Mouse (Mus musculus) heart, embryonic 16.5 days (tissue): Measurements from ENCODE around the gene Shc3. TPM values are rescaled to one million over a fixed set of nuclear protein-coding genes. Genes with fewer than 3 reads are reported as not detected.

Experiments used
- ATAC-seq: fragments of 200-750 bp; cut with Nextera tagmentation; replicated peaks from 2 replicates; pipeline ENCODE4 v1.8.0; 2017; ENCODE audit warnings: moderate number of reproducible peaks; ENCODE audit not compliant: insufficient read depth, low FRiP score; ENCODE audit errors: extremely low read depth
- H3K27ac ChIP-seq: fragments of 300-500 bp; sonication (generic); 2 replicates; pipeline ENCODE4 v1.5.1; 2014; ENCODE audit warnings: mild to moderate bottlenecking, low read length, control low read depth, moderate library complexity
- H3K27me3 ChIP-seq: fragments of 300-500 bp; sonication (generic); 2 replicates; pipeline ENCODE4 v1.6.1; 2014; ENCODE audit warnings: low read length, mixed read lengths; ENCODE audit not compliant: control insufficient read depth, insufficient read depth
- H3K36me3 ChIP-seq: fragments of 300-500 bp; sonication (generic); 2 replicates; pipeline ENCODE4 v1.6.1; 2014; ENCODE audit not compliant: control insufficient read depth, insufficient read depth
- H3K4me1 ChIP-seq: fragments of 300-500 bp; sonication (generic); 2 replicates; pipeline ENCODE4 v1.6.1; 2014; ENCODE audit warnings: low read length, mixed read lengths; ENCODE audit not compliant: control insufficient read depth, insufficient read depth
- H3K4me2 ChIP-seq: fragments of 300-500 bp; sonication (generic); 2 replicates; pipeline ENCODE4 v1.6.1; 2014; ENCODE audit warnings: low read depth, mild to moderate bottlenecking, control low read depth, low read length
- H3K4me3 ChIP-seq: fragments of 300-500 bp; sonication (generic); 2 replicates; pipeline ENCODE4 v1.5.1; 2014; ENCODE audit warnings: mild to moderate bottlenecking, control low read depth, low read length
- H3K9ac ChIP-seq: fragments of 300-500 bp; sonication (generic); 2 replicates; pipeline ENCODE4 v1.6.1; 2014; ENCODE audit warnings: low read length, control low read depth
- H3K9me3 ChIP-seq: fragments of 300-500 bp; sonication (generic); replicated peaks from 2 replicates; pipeline ENCODE4 v1.6.1; 2016; ENCODE audit warnings: low read length; ENCODE audit not compliant: control insufficient read depth
- WGBS: fragments of 180-500 bp; shearing (Covaris S2); extraction: QIAGEN DNeasy Blood & Tissue Kit; methylation state at CpG from one replicate; pipeline ENCODE4 v1.1.7; 2014; 5-methylcytosine and 5-hydroxymethylcytosine counted together
- polyA plus RNA-seq: library from polyadenylated mRNA; unstranded; fragments of >200 nt; fragmentation: Nextera tagmentation; extraction: Ambion mirVana; gene quantifications from 2 replicates; pipeline ENCODE4 v1.2.1, GENCODE M21; 2015

Shc3 gene
- polyA plus RNA-seq, 1 experiment from 2014 or later = 0.22 TPM

DNA sequence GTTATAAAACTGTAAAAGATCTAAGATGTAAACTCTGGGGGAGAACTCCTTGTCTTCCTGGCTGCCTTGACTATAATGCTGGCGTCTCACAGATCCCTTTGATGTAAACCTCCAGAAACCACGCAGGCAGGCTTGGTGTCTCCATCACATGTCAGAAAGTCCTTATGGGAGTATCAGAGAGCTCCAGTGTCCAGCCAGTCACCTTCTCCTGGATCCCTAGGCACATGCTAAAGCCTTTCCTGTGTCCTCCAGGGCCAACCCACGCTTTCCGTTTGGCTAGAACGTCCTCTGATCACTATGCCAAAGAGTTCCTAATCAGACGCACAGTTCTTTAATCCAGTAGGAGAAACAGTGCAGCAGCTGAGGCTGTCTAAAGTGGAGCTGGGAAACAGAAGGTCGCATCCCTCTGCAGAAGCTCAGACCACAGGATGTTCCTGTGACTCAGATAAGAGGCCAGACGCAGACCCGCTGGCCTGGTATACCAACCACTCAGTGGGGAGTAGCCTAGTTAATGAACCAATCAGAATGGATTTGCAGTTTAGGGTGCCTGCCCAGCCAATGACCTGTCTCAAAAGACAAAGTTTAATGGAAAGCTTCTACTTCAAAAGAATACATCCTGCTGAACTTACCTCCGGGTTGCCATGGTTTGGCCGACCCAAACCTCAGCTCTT lies 88.7 kb downstream of the Shc3 start:
- Histone ChIP-seq H3K4me3 (no peak overlapping the region), H3K27ac (no peak overlapping the region), H3K36me3 (no peaks in the 10 kb centered on the region), H3K9ac (no peak overlapping the region), H3K4me1 (no peaks in the 10 kb centered on the region), H3K4me2 (no peak overlapping the region), H3K27me3 (no peaks in the 10 kb centered on the region), H3K9me3 (no peaks in the 10 kb centered on the region)
- ATAC-seq = no peak
- WGBS = 57% methylated on average over 11 of the region's 11 CpGs

DNA sequence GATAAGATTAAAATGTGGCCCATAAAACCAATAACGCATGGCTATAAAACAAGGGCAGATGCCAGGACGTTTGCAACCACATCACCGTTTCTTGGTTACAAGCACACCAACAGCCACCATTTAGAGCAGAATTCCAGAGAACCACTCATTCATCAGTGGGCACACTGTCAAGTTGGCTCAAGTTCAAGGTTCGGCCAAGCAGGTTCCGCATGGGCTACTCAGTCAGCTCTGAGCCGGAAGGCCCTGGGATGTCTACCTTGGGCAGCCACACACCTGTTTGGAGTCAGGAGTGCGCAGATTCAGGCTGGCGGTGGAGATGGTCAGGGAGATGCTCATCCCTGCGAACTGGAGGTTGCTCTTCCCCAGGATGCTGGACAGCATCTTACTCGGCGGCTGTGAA lies 89.4 kb downstream of the Shc3 start:
- no peaks in the 10 kb centered on the region for H3K36me3 ChIP-seq
- 80% methylated on average over 11 of the region's 11 CpGs for WGBS
- no peak overlapping the region for H3K4me3 ChIP-seq
- no peaks in the 10 kb centered on the region for H3K4me1 ChIP-seq
- H3K27ac ChIP-seq = no peak overlapping the region
- no peaks in the 10 kb centered on the region for H3K9me3 ChIP-seq
- H3K27me3 ChIP-seq = no peaks in the 10 kb centered on the region
- H3K9ac ChIP-seq = no peak overlapping the region
- no peak for ATAC-seq
- H3K4me2 ChIP-seq = no peak overlapping the region

DNA sequence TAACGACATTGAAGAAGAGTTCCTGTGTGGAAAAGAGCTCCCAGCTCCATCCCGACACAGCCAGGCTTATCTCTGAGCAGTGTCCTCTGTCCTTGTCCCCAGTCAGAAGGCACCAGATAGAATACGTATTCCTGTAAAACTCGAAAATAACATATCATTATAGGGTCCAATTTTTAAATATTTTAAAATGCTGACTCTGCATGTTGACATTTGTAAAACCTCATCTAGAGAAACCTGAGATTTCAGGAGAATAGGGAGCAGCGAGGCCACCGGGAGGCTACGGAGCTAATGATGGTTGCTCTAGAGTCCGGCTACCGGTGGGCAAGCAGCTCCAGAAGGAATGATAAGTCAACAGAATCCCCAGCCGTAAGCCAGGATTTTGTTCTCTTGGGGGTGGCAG lies 92.2 kb downstream of the Shc3 start:
- Histone ChIP-seq H3K4me2 (no peak overlapping the region), H3K27ac (no peak overlapping the region), H3K27me3 (no peaks in the 10 kb centered on the region), H3K9me3 (no peaks in the 10 kb centered on the region), H3K4me3 (no peak overlapping the region), H3K9ac (no peak overlapping the region), H3K4me1 (no peaks in the 10 kb centered on the region), H3K36me3 (no peaks in the 10 kb centered on the region)
- no peak for ATAC-seq
- 65% methylated on average over 10 of the region's 10 CpGs for WGBS

DNA sequence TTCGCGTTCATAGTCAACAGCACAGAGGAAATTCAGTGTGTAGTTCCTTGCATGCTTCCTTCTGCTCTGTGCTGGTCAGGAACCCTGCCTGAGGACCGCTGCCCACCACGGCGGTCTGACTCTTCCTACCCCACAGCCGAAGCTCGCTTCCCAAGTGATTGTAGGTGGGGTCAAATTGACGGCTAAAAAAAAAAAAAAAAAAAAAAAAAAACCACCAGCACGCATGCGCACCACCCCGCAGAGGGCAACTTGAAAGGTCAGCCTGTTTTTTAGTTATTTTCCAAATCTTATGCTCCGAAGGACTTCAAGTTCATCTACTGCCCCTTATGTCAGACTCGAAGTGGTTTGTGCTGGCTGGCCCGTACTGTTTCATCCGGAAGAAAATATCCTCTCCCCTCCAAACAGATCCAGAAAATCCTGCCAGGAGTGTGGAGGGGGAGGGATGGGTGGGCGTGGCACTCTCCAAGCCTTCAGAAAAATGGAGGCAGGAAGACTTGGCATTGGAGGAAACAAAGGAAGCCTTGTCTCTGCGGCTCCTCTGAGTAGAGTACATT lies 100.4 kb downstream of the Shc3 start:
- no peaks in the 10 kb centered on the region for H3K36me3 ChIP-seq
- H3K4me2 ChIP-seq = no peak overlapping the region
- H3K27ac ChIP-seq = no peak overlapping the region
- no peaks in the 10 kb centered on the region for H3K4me1 ChIP-seq
- H3K9me3 ChIP-seq = no peaks in the 10 kb centered on the region
- H3K9ac ChIP-seq = no peak overlapping the region
- H3K27me3 ChIP-seq = no peaks in the 10 kb centered on the region
- no peak overlapping the region for H3K4me3 ChIP-seq
- WGBS = 69% methylated on average over 17 of the region's 17 CpGs
- no peak for ATAC-seq

DNA sequence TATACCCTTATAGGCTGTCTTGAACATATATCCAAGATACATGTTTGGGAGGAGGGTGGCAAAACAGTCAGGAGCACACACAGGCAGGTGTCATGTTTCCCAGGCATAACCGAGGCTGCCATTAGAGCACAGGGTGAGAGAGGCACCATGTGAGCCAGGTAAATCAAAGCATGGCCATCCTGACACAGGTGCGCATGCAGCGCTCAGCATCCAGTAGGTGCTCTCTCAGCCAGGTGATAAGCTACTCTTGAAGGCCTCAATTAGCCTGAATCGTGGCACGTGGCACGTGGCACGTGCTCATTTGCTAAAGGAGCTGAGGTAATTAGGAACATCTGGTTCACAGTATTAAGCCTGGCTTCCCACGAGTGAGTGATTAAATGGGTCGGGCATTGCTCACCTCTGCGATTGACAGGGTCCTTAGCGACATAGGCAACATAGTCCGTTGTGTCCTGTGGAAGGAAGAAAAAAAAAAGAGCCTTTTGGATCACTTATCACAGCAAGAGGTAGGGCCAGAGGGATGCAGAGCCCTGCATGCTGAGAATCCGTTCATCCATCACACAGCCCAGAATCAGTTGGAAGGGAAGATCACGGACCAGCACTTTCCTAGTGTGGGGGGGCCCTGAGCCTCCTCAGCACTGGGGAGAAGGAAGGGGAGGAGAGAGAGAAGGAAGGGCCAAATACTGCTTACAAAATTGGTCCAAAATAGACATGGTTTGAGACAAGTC lies 102.9 kb downstream of the Shc3 start:
- no peak for ATAC-seq

DNA sequence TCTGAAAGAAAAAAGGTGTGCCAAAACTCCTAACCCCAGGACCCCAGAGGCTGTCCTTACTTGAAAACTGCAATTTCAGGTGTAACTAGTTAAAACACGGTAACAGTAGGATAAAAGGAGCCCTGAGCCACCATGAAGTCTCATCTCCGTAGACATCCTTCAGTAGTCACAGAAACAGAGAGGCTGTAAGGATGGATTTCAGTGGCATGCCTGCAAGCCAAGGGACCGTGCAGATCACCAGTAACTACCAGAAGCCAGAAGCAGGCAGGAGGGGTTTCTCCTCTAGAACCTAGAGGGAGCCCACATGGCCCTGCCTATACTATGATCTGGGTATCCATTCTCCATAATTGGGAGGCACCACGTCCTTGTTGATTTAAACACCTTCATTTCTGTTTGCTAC lies 104.9 kb downstream of the Shc3 start:
- Histone ChIP-seq H3K4me2 (no peak overlapping the region), H3K9me3 (no peaks in the 10 kb centered on the region; the same call in 1 of the 2 replicates), H3K27me3 (no peaks in the 10 kb centered on the region), H3K36me3 (no peaks in the 10 kb centered on the region), H3K27ac (no peak overlapping the region), H3K9ac (no peak overlapping the region), H3K4me1 (no peaks in the 10 kb centered on the region), H3K4me3 (no peak overlapping the region)
- ATAC-seq = no peak
- WGBS = 71% methylated on average over 4 of the region's 4 CpGs

More for the DNA sequence above, 102.9 kb downstream of the Shc3 start:
- Histone ChIP-seq H3K4me2 (no peak overlapping the region), H3K4me1 (no peaks in the 10 kb centered on the region), H3K36me3 (no peaks in the 10 kb centered on the region), H3K4me3 (no peak overlapping the region), H3K27ac (no peak overlapping the region), H3K9ac (no peak overlapping the region), H3K27me3 (no peaks in the 10 kb centered on the region), H3K9me3 (no peaks in the 10 kb centered on the region)
- WGBS = 73% methylated on average over 14 of the region's 14 CpGs

DNA sequence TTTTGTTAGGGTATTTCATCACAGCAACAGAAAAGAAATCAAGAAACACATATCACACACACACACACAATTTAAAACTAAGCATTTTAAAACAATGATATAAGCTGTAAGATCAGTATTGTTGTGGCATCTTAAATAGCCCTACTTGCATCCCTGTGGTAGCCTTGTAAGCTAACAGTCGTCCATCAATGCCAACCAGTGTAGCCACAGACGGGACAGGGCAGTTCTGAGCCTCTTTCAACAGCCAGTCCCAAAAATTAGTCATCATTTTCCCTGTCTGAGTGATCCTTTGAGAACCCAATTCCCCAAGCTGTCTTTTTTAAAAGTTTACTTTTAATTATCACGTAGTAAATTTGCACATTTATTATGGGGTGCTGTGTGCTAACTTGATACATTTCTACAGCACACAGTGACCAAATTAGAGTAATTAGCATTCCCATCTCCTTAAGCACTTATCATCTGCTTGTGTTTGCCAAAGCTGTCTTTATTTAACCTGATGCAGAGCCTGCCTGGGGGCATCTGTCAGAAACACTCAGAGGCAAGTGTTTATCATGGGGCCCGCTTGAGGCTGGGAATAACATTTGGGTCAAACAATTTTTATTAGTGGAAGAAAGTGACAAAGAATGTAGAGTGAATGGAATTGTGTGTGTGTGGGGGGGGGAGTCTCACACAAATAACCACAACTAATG lies 112.9 kb downstream of the Shc3 start:
- WGBS = 34% methylated on average over 4 of the region's 4 CpGs
- Histone ChIP-seq H3K9me3 (no peaks in the 10 kb centered on the region; the same call in 1 of the 2 replicates), H3K36me3 (no peaks in the 10 kb centered on the region), H3K4me2 (no peak overlapping the region), H3K9ac (no peak overlapping the region), H3K27ac (no peak overlapping the region), H3K4me3 (no peak overlapping the region), H3K27me3 (no peaks in the 10 kb centered on the region), H3K4me1 (no peaks in the 10 kb centered on the region)
- ATAC-seq = no peak

DNA sequence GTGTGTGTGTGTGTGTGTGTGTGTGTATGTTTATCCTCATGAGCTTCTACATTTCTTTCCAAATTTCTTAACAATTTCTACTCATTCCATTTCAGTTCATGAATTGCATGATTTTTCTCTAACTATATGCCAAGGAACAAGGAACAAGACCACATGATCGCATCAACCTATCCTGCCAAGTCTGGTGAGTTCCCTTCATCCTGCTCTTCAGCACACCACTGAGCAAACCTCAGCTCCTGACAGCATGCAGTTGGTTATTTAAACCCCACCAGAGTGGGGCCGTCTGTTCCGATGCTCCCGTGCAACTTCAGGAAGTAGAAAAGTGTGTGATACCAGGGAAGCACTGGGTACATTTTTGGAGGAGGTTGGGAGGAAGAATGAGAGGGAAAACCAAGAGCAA lies 122.7 kb downstream of the Shc3 start:
- no peaks in the 10 kb centered on the region for H3K27me3 ChIP-seq
- no peak overlapping the region for H3K4me3 ChIP-seq
- H3K36me3 ChIP-seq = no peaks in the 10 kb centered on the region
- no peaks in the 10 kb centered on the region for H3K4me1 ChIP-seq
- H3K4me2 ChIP-seq = no peak overlapping the region
- ATAC-seq = no peak
- H3K9me3 ChIP-seq = no peaks in the 10 kb centered on the region
- H3K27ac ChIP-seq = no peak overlapping the region
- 50% methylated on average over 4 of the region's 4 CpGs for WGBS
- H3K9ac ChIP-seq = no peak overlapping the region

DNA sequence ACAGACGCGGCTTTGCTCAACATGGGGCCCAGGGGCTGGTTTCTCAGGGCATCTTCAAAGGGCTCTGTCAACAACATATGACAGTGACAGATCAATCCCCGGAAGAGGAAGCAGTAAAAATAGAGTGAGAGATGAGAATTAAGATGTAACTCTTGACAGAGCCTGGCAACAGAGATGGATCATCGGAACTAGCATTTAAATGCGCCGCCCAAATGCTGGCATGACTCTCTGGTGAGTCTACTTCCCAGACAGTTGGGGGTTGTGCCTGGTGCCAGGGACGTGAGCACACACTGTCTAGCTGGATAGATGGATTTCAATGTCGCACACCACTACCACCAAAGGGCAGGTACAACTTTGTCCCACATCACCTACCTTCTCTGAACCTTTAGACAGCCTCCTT lies 126.3 kb downstream of the Shc3 start:
- 82% methylated on average over 8 of the region's 8 CpGs for WGBS
- no peak overlapping the region for H3K4me3 ChIP-seq
- H3K4me2 ChIP-seq = no peak overlapping the region
- H3K36me3 ChIP-seq = no peaks in the 10 kb centered on the region
- no peak overlapping the region for H3K9ac ChIP-seq
- no peak overlapping the region for H3K27ac ChIP-seq
- no peaks in the 10 kb centered on the region for H3K27me3 ChIP-seq
- H3K9me3 ChIP-seq = no peaks in the 10 kb centered on the region
- H3K4me1 ChIP-seq = no peaks in the 10 kb centered on the region
- no peak for ATAC-seq
